Mouse (Mus musculus) E14TG2a.4 (cell line): ENCODE measurements at regions not wholly inside any gene's neighbourhood (a gene's known extent, or its start where the extent isn't known, plus 50 kb on each side); places are given as distances from the start of the nearest gene placed in this dataset.
"Not testable (repeated sequence)": the region's sequence is repeated elsewhere in the genome, so short reads cannot be mapped to it uniquely, and the experiment has no call there.

Experiments
- H3K27me3 ChIP-seq: 2 replicates; pipeline ENCODE4 v1.6.1; 2014; ENCODE audit warnings: low read length, control low read depth; ENCODE audit not compliant: insufficient read depth
- H3K36me3 ChIP-seq: 2 replicates; pipeline ENCODE4 v1.6.1; 2014; ENCODE audit warnings: low read length, control low read depth; ENCODE audit not compliant: insufficient read depth
- H3K4me1 ChIP-seq: replicated peaks from 2 replicates; pipeline ENCODE4 v1.6.1; 2014; ENCODE audit warnings: low read depth, low read length, control low read depth
- H3K4me3 ChIP-seq: replicated peaks from 2 replicates; pipeline ENCODE4 v1.5.1; 2014; ENCODE audit warnings: mild to moderate bottlenecking, low read length
- H3K9me3 ChIP-seq: 2 replicates; pipeline ENCODE4 v1.6.1; 2014; ENCODE audit warnings: low read length, control low read depth
- CTCF ChIP-seq: conservative IDR thresholded peaks from 2 replicates; pipeline ENCODE4 v1.5.1; 2014; ENCODE audit warnings: low read length
- NANOG ChIP-seq: IDR thresholded peaks from 2 replicates; pipeline ENCODE4 v1.6.1; 2014; ENCODE audit warnings: borderline replicate concordance, low read length, mixed read lengths
- POU5F1 ChIP-seq: IDR thresholded peaks from 2 replicates; pipeline ENCODE4 v1.6.1; 2014; ENCODE audit warnings: low read length, borderline replicate concordance

DNA sequence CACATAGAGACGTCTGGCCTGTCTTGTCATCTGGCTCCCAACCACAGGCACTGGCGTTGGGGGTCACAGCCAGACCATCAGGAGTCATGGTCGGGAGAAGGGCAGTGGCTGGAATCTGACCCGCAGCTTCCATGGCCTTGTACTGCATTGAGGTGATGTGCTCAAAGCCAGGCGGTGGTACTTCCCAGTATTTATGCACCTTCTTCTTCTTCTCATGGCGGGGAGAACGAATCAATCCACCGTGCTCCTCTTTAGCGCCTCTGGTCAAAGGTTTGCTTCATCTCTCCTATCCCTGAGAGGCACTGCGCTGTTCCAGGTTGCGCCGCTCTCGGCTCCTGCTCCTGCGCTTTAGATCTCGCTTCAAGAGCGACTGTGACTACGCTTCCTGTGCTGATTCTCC lies 374.8 kb downstream of the Pcdh18 start:
- TF ChIP-seq CTCF (no peak), NANOG (no peak), POU5F1 (no peak)
- Histone ChIP-seq H3K4me1 (no peaks in the 10 kb centered on the region), H3K36me3 (no peaks in the 10 kb centered on the region), H3K4me3 (peak overlapping the region; percentile 26; the same call in 1 of the 2 replicates), H3K27me3 (0 out of 2 replicates have a peak, but pooled peaks cover 7% of the 10 kb centered on the region), H3K9me3 (peaks cover 6% of the 10 kb centered on the region; the same call in 1 of the 2 replicates)

GRCm38 (mm10) chr3:49377571-49377970 lies 379.6 kb downstream of the Pcdh18 start:
- not testable (repeated sequence) for H3K9me3 ChIP-seq, H3K36me3 ChIP-seq

More at GRCm38 (mm10) chr3:49377571-49377970, 379.6 kb downstream of the Pcdh18 start:
- not testable (repeated sequence) for H3K4me3 ChIP-seq, H3K27me3 ChIP-seq, H3K4me1 ChIP-seq
